Mouse (Mus musculus): ENCODE measurements around the gene Hsf5. TPM values are rescaled to one million over a fixed set of nuclear protein-coding genes. Genes with fewer than 3 reads are reported as not detected.

The Hsf5 gene
- 0.27 and 0.53 TPM in 2 replicates for polyA plus RNA-seq (2015; fragmentation: Nextera tagmentation; extraction: Ambion mirVana)

GRCm38 (mm10) chr11:87616790-87617474, at the start of gene Hsf5:
Gene Hsf5, plus strand, starts transcription at chr11:87617164.
- Histone ChIP-seq H3K27ac (no peak within 1 kb of the TSS), H3K4me1 (no peaks in the 10 kb centered on the region), H3K9ac (no peak within 1 kb of the TSS), H3K4me2 (no peak within 1 kb of the TSS), H3K4me3 (no peak within 1 kb of the TSS), H3K9me3 (replicated peaks) (peaks cover 9% of the 10 kb centered on the region), H3K36me3 (ENCODE audit: poor library complexity, severe bottlenecking) (peaks cover 83% of the 10 kb centered on the region), H3K27me3 (no peaks in the 10 kb centered on the region)
- WGBS, result 90% methylated on average over 62 of the region's 69 CpGs
- no peak for ATAC-seq

GRCm38 (mm10) chr11:87568255-87568953, 48.6 kb upstream of the Hsf5 start, which contains the start of gene Sept4:
Gene Sept4, plus strand, starts transcription at chr11:87568903.
- Histone ChIP-seq H3K9me3 (replicated peaks) (no peaks in the 10 kb centered on the region), H3K4me1 (no peaks in the 10 kb centered on the region), H3K4me2 (no peak within 1 kb of the TSS), H3K9ac (no peak within 1 kb of the TSS), H3K4me3 (no peak within 1 kb of the TSS), H3K36me3 (ENCODE audit: poor library complexity, severe bottlenecking) (no peaks in the 10 kb centered on the region), H3K27me3 (no peaks in the 10 kb centered on the region), H3K27ac (no peak within 1 kb of the TSS)
- ATAC-seq, result no peak
- WGBS, result 85% methylated on average over 7 of the region's 7 CpGs

DNA sequence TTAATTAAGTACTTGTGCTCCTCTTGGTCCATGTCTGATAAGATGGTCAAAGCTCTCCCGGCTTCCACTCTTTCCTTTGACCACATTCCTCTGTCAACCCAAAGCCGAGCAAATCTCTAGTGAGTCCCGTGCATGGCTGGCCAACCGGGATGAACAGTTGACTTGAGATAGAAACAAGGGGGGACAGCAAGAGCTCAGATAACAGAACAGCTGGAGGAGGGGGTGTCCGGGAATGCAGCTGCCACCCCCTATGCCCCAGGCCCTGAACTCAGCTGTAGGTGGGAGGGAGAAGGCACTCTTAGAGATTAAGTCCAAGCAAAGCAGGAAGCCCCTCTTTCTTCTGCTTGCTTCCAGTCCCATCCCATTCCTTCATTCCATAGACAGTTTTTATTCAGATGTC, 46.2 kb upstream of the Hsf5 start:
- H3K36me3 ChIP-seq (ENCODE audit: poor library complexity, severe bottlenecking), result no peaks in the 10 kb centered on the region
- H3K4me3 ChIP-seq, result no peak overlapping the region
- no peak overlapping the region for H3K27ac ChIP-seq
- ATAC-seq, result no peak
- H3K4me1 ChIP-seq, result no peaks in the 10 kb centered on the region
- no peaks in the 10 kb centered on the region for H3K27me3 ChIP-seq
- WGBS, result 77% methylated on average over 5 of the region's 5 CpGs
- no peak overlapping the region for H3K4me2 ChIP-seq
- H3K9me3 ChIP-seq (replicated peaks), result no peaks in the 10 kb centered on the region
- no peak overlapping the region for H3K9ac ChIP-seq

DNA sequence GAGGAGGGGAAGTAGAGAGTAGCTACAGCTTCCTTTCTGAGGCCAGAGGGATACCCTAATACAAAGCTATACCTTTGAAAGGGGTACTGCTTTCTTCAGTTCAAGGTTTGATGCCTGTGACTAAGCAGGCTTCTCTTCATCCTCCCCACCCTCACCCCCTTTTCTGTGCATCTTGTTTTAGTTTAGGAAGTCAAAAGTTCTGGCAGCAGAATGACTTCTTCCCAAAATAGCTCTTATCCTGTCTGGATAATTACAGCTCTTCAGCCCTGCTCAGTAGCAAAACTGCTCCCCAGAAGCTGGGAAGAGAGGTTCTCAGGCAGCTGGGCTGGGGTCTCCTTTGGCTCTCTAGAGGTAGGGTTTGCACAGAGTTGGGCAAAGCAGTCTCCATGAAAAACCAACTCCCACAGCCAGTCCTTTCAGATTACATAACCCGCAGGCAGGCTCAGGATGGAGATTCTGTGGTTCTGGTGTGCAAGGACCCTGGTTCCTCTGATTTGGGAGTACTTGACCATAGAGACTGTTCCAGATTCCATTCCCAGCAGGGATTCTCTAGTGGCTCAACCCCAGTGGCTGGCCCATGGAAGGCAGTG, 45.5 kb upstream of the Hsf5 start:
- Histone ChIP-seq H3K27me3 (0 out of 2 replicates have a peak, but pooled peaks cover under 1% of the 10 kb centered on the region), H3K4me3 (no peak overlapping the region), H3K9me3 (replicated peaks) (no peaks in the 10 kb centered on the region), H3K4me1 (no peaks in the 10 kb centered on the region), H3K27ac (no peak overlapping the region), H3K36me3 (ENCODE audit: poor library complexity, severe bottlenecking) (no peaks in the 10 kb centered on the region), H3K9ac (no peak overlapping the region), H3K4me2 (no peak overlapping the region)
- 86% methylated on average over 1 of the region's 1 CpGs for WGBS
- no peak for ATAC-seq

GRCm38 (mm10) chr11:87573751-87574150, 43.2 kb upstream of the Hsf5 start:
- H3K27ac ChIP-seq, result no peak overlapping the region
- no peak for ATAC-seq
- no peak overlapping the region for H3K4me2 ChIP-seq
- no peak overlapping the region for H3K9ac ChIP-seq
- H3K27me3 ChIP-seq, result peaks cover 11% of the 10 kb centered on the region; the same call in 1 of the 2 replicates
- H3K4me1 ChIP-seq, result peaks cover 13% of the 10 kb centered on the region
- H3K9me3 ChIP-seq (replicated peaks), result no peaks in the 10 kb centered on the region
- no peak overlapping the region for H3K4me3 ChIP-seq
- 84% methylated on average over 7 of the region's 7 CpGs for WGBS
- H3K36me3 ChIP-seq (ENCODE audit: poor library complexity, severe bottlenecking), result no peaks in the 10 kb centered on the region

GRCm38 (mm10) chr11:87574520-87575180, 42.3 kb upstream of the Hsf5 start:
- WGBS, result 81% methylated on average over 21 of the region's 21 CpGs
- Histone ChIP-seq H3K4me2 (no peak overlapping the region), H3K4me1 (peaks cover 15% of the 10 kb centered on the region), H3K4me3 (no peak overlapping the region), H3K27ac (no peak overlapping the region), H3K9me3 (replicated peaks) (no peaks in the 10 kb centered on the region), H3K27me3 (peaks cover 11% of the 10 kb centered on the region; the same call in 1 of the 2 replicates), H3K36me3 (ENCODE audit: poor library complexity, severe bottlenecking) (no peaks in the 10 kb centered on the region), H3K9ac (no peak overlapping the region)
- no peak for ATAC-seq

GRCm38 (mm10) chr11:87577601-87578248, 39.2 kb upstream of the Hsf5 start:
- Histone ChIP-seq H3K27ac (no peak overlapping the region), H3K4me3 (peak overlapping the region; percentile 51), H3K4me1 (peaks cover 15% of the 10 kb centered on the region), H3K9me3 (replicated peaks) (no peaks in the 10 kb centered on the region), H3K9ac (peak overlapping the region; percentile 70), H3K4me2 (peak overlapping the region; percentile 83), H3K36me3 (ENCODE audit: poor library complexity, severe bottlenecking) (no peaks in the 10 kb centered on the region), H3K27me3 (peaks cover 11% of the 10 kb centered on the region; the same call in 1 of the 2 replicates)
- no peak for ATAC-seq
- whole genome bisulfite sequencing, result 7% methylated on average over 6 of the region's 6 CpGs

GRCm38 (mm10) chr11:87578249-87578962, 38.6 kb upstream of the Hsf5 start:
- Histone ChIP-seq H3K4me3 (peak overlapping the region; percentile 51), H3K4me2 (peak overlapping the region; percentile 83), H3K9me3 (replicated peaks) (no peaks in the 10 kb centered on the region), H3K27ac (no peak overlapping the region; the same call in 1 of the 2 replicates), H3K36me3 (ENCODE audit: poor library complexity, severe bottlenecking) (no peaks in the 10 kb centered on the region), H3K27me3 (peaks cover 11% of the 10 kb centered on the region; the same call in 1 of the 2 replicates), H3K9ac (peak overlapping the region; percentile 70), H3K4me1 (peaks cover 15% of the 10 kb centered on the region)
- WGBS, result under 1% methylated on average over 40 of the region's 40 CpGs
- peak; percentile 66 for ATAC-seq

DNA sequence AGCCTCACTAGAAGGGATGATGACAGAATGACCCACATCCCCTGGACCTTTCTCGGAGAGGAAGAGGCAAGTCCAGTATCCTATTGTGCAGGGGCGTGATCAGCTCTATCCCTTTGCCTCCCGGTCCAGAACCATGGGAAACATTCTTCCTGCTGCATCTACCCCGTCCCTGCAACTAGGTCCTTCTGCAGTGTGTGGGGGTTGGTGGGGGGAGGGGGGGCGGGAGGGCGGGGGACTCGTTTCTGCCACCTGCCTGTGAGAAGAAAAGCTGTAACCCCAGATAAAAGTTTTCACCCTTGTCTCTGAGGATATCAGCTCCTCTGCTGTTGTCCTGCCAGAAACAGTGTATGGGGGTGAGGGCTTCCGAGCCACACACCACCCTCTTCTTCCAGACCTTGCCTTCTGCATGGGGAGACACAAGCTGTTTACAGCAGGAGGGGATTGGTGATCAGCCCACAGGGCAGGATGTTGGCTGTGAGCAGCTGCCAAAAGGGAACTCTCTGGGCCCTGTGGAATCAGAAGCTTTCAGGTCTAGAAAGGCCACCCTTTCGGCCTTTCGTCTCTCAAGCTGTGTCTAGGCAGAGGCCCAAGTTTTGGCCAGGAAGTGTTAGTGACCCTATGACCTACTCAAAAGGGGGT, 37.9 kb upstream of the Hsf5 start:
- H3K9ac ChIP-seq, result peak overlapping the region; percentile 70
- peaks cover 15% of the 10 kb centered on the region for H3K4me1 ChIP-seq
- no peaks in the 10 kb centered on the region for H3K36me3 ChIP-seq (ENCODE audit: poor library complexity, severe bottlenecking)
- H3K4me3 ChIP-seq, result peak overlapping the region; percentile 51
- no peaks in the 10 kb centered on the region for H3K9me3 ChIP-seq (replicated peaks)
- H3K4me2 ChIP-seq, result peak overlapping the region; percentile 83
- H3K27me3 ChIP-seq, result peaks cover 11% of the 10 kb centered on the region; the same call in 1 of the 2 replicates
- ATAC-seq, result peak; percentile 48
- no peak overlapping the region; the same call in 1 of the 2 replicates for H3K27ac ChIP-seq
- 12% methylated on average over 9 of the region's 10 CpGs for WGBS

- no peak overlapping the region for H3K4me3 ChIP-seq
- no peak overlapping the region for H3K9ac ChIP-seq
- no peaks in the 10 kb centered on the region for H3K36me3 ChIP-seq (ENCODE audit: poor library complexity, severe bottlenecking)
- no peak overlapping the region for H3K27ac ChIP-seq
- H3K4me1 ChIP-seq, result peaks cover 15% of the 10 kb centered on the region
- 38% methylated on average over 1 of the region's 1 CpGs for WGBS
- H3K9me3 ChIP-seq (replicated peaks), result no peaks in the 10 kb centered on the region
- no peak overlapping the region for H3K4me2 ChIP-seq
- ATAC-seq, result no peak
- H3K27me3 ChIP-seq, result peaks cover 11% of the 10 kb centered on the region; the same call in 1 of the 2 replicates
Measured at GRCm38 (mm10) chr11:87579713-87580112, 37.3 kb upstream of the Hsf5 start.
